Mouse (Mus musculus) MEL (cell line): ENCODE data around the gene Men1. TPM values are rescaled to one million over a fixed set of nuclear protein-coding genes. Genes with fewer than 3 reads are reported as not detected.

Experiments
- DNase-seq: peaks from one replicate; pipeline ENCODE4 v3.0.0; 2011; ENCODE audit warnings: low read depth, low spot score
- H3K27ac ChIP-seq: 2 replicates; pipeline ENCODE4 v1.5.1; 2012; ENCODE audit warnings: low read depth, mild to moderate bottlenecking, control low read depth, low read length, moderate library complexity; ENCODE audit not compliant: control insufficient read depth
- H3K27me3 ChIP-seq, 2 experiments: fragments of 150-350 bp in 1 of 2; sonication (generic) in 1 of 2; 2 replicates each; pipeline ENCODE4 v1.6.1; 2012; ENCODE audit warnings: low read length in 2 of 2, mild to moderate bottlenecking in 2 of 2, improper control_type of control experiment in 1 of 2, moderate library complexity in 1 of 2; ENCODE audit not compliant: insufficient read depth in 2 of 2, control insufficient read depth in 1 of 2
- H3K36me3 ChIP-seq, 2 experiments: 2 replicates each; pipeline ENCODE4 v1.6.1; 2012 to 2014; ENCODE audit warnings: low read length in 2 of 2, improper control_type of control experiment in 1 of 2, inconsistent platforms in 1 of 2, mild to moderate bottlenecking in 1 of 2; ENCODE audit not compliant: insufficient read depth in 2 of 2, control insufficient read depth in 1 of 2
- H3K4me1 ChIP-seq, 2 experiments: fragments of 150-350 bp in 1 of 2; sonication (generic) in 1 of 2; 2 replicates each; pipeline ENCODE4 v1.6.1; 2012; ENCODE audit warnings: low read length in 2 of 2, improper control_type of control experiment in 1 of 2, mild to moderate bottlenecking in 1 of 2; ENCODE audit not compliant: insufficient read depth in 2 of 2, control insufficient read depth in 1 of 2
- H3K4me3 ChIP-seq, 2 experiments: fragments of 150-350 bp in 1 of 2; sonication (generic) in 1 of 2; 2 replicates each; pipeline ENCODE4 v1.5.1; 2012; ENCODE audit warnings: low read depth in 2 of 2, low read length in 2 of 2, mild to moderate bottlenecking in 2 of 2, moderate library complexity in 2 of 2, control low read depth in 1 of 2, improper control_type of control experiment in 1 of 2; ENCODE audit not compliant: control insufficient read depth in 1 of 2, insufficient read depth in 1 of 2
- H3K79me2 ChIP-seq: 2 replicates; pipeline ENCODE4 v1.6.1; 2012; ENCODE audit warnings: mild to moderate bottlenecking, low read length, moderate library complexity; ENCODE audit not compliant: control insufficient read depth, poor library complexity, insufficient read depth
- H3K9ac ChIP-seq: 2 replicates; pipeline ENCODE4 v1.6.1; 2012; ENCODE audit warnings: low read depth, mild to moderate bottlenecking, control low read depth, low read length, moderate library complexity; ENCODE audit not compliant: control insufficient read depth, poor library complexity, severe bottlenecking
- H3K9me3 ChIP-seq: fragments of 150-350 bp; sonication (generic); replicated peaks from 2 replicates; pipeline ENCODE4 v1.6.1; 2012; ENCODE audit warnings: mild to moderate bottlenecking, low read length, improper control_type of control experiment, moderate library complexity; ENCODE audit not compliant: insufficient read depth
- CTCF ChIP-seq, 3 experiments: IDR thresholded peaks in 2 of 3; conservative IDR thresholded peaks in 1 of 3; 2 replicates each; pipeline ENCODE4 v1.5.1; 2011 to 2012; ENCODE audit warnings: low read length in 3 of 3, low read depth in 2 of 3, mild to moderate bottlenecking in 2 of 3, improper control_type of control experiment in 1 of 3, inconsistent platforms in 1 of 3, mixed read lengths in 1 of 3, moderate library complexity in 1 of 3; ENCODE audit not compliant: control insufficient read depth in 1 of 3, insufficient read depth in 1 of 3, poor library complexity in 1 of 3, severe bottlenecking in 1 of 3
- ELF1 ChIP-seq: IDR thresholded peaks from 2 replicates; pipeline ENCODE4 v1.6.1; 2014; ENCODE audit warnings: low read depth, mild to moderate bottlenecking, inconsistent platforms, low read length, improper control_type of control experiment, moderate library complexity
- ETS1 ChIP-seq: IDR thresholded peaks from 2 replicates; pipeline ENCODE4 v1.6.1; 2012; ENCODE audit warnings: low read depth, mild to moderate bottlenecking, inconsistent platforms, low read length, improper control_type of control experiment, moderate library complexity
- HCFC1 ChIP-seq: IDR thresholded peaks from 2 replicates; pipeline ENCODE4 v1.6.1; 2012; ENCODE audit warnings: low read depth, mild to moderate bottlenecking, inconsistent platforms, low read length, improper control_type of control experiment, moderate library complexity
- NRF1 ChIP-seq: IDR thresholded peaks from 2 replicates; pipeline ENCODE4 v1.6.1; 2014; ENCODE audit warnings: low read depth, mild to moderate bottlenecking, inconsistent platforms, low read length, improper control_type of control experiment, moderate library complexity; ENCODE audit not compliant: poor library complexity, insufficient read depth, severe bottlenecking
- POLR2AphosphoS2 ChIP-seq: IDR thresholded peaks from 2 replicates; pipeline ENCODE4 v1.6.1; 2011; ENCODE audit warnings: low read length, improper control_type of control experiment
- SIN3A ChIP-seq: IDR thresholded peaks from 2 replicates; pipeline ENCODE4 v1.6.1; 2012; ENCODE audit warnings: low read length, improper control_type of control experiment, inconsistent platforms
- TBP ChIP-seq: IDR thresholded peaks from 2 replicates; pipeline ENCODE4 v1.8.0; 2011; ENCODE audit warnings: low read depth, low read length, improper control_type of control experiment
- TCF12 ChIP-seq: IDR thresholded peaks from 2 replicates; pipeline ENCODE4 v1.6.1; 2014; ENCODE audit warnings: low read depth, mild to moderate bottlenecking, inconsistent platforms, low read length, improper control_type of control experiment, moderate library complexity
- polyA plus RNA-seq, 2 experiments: library from polyadenylated mRNA; stranded (reverse) in 1 of 2; unstranded in 1 of 2; fragments of >175 nt in 1 of 2; fragments of >200 nt in 1 of 2; gene quantifications; 2 replicates each; pipeline versions ENCODE4 v1.2.1 to v1.2.4; 2012; ENCODE audit warnings: low replicate concordance in 2 of 2, low read depth in 1 of 2; ENCODE audit not compliant: insufficient read length in 2 of 2, insufficient read depth in 1 of 2, missing spikeins in 1 of 2
- total RNA-seq: library from RNA; depleted of rRNA; stranded (reverse); fragments of 300-350 nt; gene quantifications from 2 replicates; pipeline ENCODE4 v1.2.3, GENCODE M21; 2012

Gene Men1
- total and polyA plus RNA-seq, 3 experiments: 39.4 to 132 TPM; not detected in 1

GRCm38 (mm10) chr19:6339890-6340504 is 5.2 kb downstream of the Men1 start:
- H3K9ac ChIP-seq: no peak overlapping the region
- peaks cover 0 to 9% of the 10 kb centered on the region in 2 experiments; a peak in 2 of 4 replicates for H3K36me3 ChIP-seq
- peak in 1 of 3 experiments; percentile 8; a peak in 1 of 6 replicates for TF ChIP-seq CTCF (IDR thresholded peaks at IDR 0.05 in 2 of 3, conservative IDR thresholded peaks at IDR 0.05 in 1 of 3; ENCODE audit: control insufficient read depth in 1 of 3, insufficient read depth in 1 of 3, low read depth in 2 of 3, low read length in 3 of 3, poor library complexity in 1 of 3, severe bottlenecking in 1 of 3)
- no peak for TF ChIP-seq POLR2AphosphoS2
- TF ChIP-seq, all 39 proteins: peak for 1
- H3K79me2 ChIP-seq: peaks cover 13% of the 10 kb centered on the region
- peak; percentile 23 for DNase-seq
- no peaks in the 10 kb centered on the region for H3K9me3 ChIP-seq
- H3K4me3 ChIP-seq: no peak overlapping the region
- H3K4me1 ChIP-seq: peaks cover 0 to 20% of the 10 kb centered on the region in 2 experiments; a peak in 3 of 4 replicates
- no peak overlapping the region for H3K27ac ChIP-seq
- no peaks in the 10 kb centered on the region for H3K27me3 ChIP-seq

GRCm38 (mm10) chr19:6340524-6341452 is 6.0 kb downstream of the Men1 start, which contains the start of gene Map4k2:
Map4k2 (plus strand) TSS chr19:6341135.
- Histone ChIP-seq H3K36me3 (peaks cover 0 to 8% of the 10 kb centered on the region in 2 experiments; a peak in 2 of 4 replicates), H3K9me3 (no peaks in the 10 kb centered on the region), H3K4me3 (peak within 1 kb of the TSS; percentile 66 to 79), H3K27ac (peak within 1 kb of the TSS; percentile 31; the same call in 1 of the 2 replicates), H3K4me1 (peaks cover 0 to 18% of the 10 kb centered on the region in 2 experiments; a peak in 3 of 4 replicates), H3K9ac (peak within 1 kb of the TSS; percentile 83), H3K27me3 (no peaks in the 10 kb centered on the region), H3K79me2 (peaks cover 5% of the 10 kb centered on the region)
- peak; percentile 84 for DNase-seq
- peak in 2 of 3 experiments; percentile 32 to 57; a peak in 4 of 6 replicates for TF ChIP-seq CTCF (IDR thresholded peaks at IDR 0.05 in 2 of 3, conservative IDR thresholded peaks at IDR 0.05 in 1 of 3; ENCODE audit: control insufficient read depth in 1 of 3, insufficient read depth in 1 of 3, low read depth in 2 of 3, low read length in 3 of 3, poor library complexity in 1 of 3, severe bottlenecking in 1 of 3)
- TF ChIP-seq ETS1: no peak
- no peak for TF ChIP-seq TBP
- no peak for TF ChIP-seq TCF12
- peak; percentile 30; the same call in 1 of the 2 replicates for TF ChIP-seq NRF1
- no peak for TF ChIP-seq ELF1
- TF ChIP-seq SIN3A: no peak
- TF ChIP-seq HCFC1: 0 out of 2 replicates have a peak, but pooled peaks have one; percentile 0
